Mouse (Mus musculus) heart, embryonic 16.5 days (tissue): ENCODE measurements around the gene Taf11. TPM values are rescaled to one million over a fixed set of nuclear protein-coding genes. Genes with fewer than 3 reads are reported as not detected.

Source experiments
- ATAC-seq: fragments of 200-750 bp; cut with Nextera tagmentation; replicated peaks from 2 replicates; pipeline ENCODE4 v1.8.0; 2017; ENCODE audit warnings: moderate number of reproducible peaks; ENCODE audit not compliant: insufficient read depth, low FRiP score; ENCODE audit errors: extremely low read depth
- H3K27ac ChIP-seq: fragments of 300-500 bp; sonication (generic); 2 replicates; pipeline ENCODE4 v1.5.1; 2014; ENCODE audit warnings: mild to moderate bottlenecking, low read length, control low read depth, moderate library complexity
- H3K27me3 ChIP-seq: fragments of 300-500 bp; sonication (generic); 2 replicates; pipeline ENCODE4 v1.6.1; 2014; ENCODE audit warnings: low read length, mixed read lengths; ENCODE audit not compliant: control insufficient read depth, insufficient read depth
- H3K36me3 ChIP-seq: fragments of 300-500 bp; sonication (generic); 2 replicates; pipeline ENCODE4 v1.6.1; 2014; ENCODE audit not compliant: control insufficient read depth, insufficient read depth
- H3K4me1 ChIP-seq: fragments of 300-500 bp; sonication (generic); 2 replicates; pipeline ENCODE4 v1.6.1; 2014; ENCODE audit warnings: low read length, mixed read lengths; ENCODE audit not compliant: control insufficient read depth, insufficient read depth
- H3K4me2 ChIP-seq: fragments of 300-500 bp; sonication (generic); 2 replicates; pipeline ENCODE4 v1.6.1; 2014; ENCODE audit warnings: low read depth, mild to moderate bottlenecking, control low read depth, low read length
- H3K4me3 ChIP-seq: fragments of 300-500 bp; sonication (generic); 2 replicates; pipeline ENCODE4 v1.5.1; 2014; ENCODE audit warnings: mild to moderate bottlenecking, control low read depth, low read length
- H3K9ac ChIP-seq: fragments of 300-500 bp; sonication (generic); 2 replicates; pipeline ENCODE4 v1.6.1; 2014; ENCODE audit warnings: low read length, control low read depth
- H3K9me3 ChIP-seq: fragments of 300-500 bp; sonication (generic); replicated peaks from 2 replicates; pipeline ENCODE4 v1.6.1; 2016; ENCODE audit warnings: low read length; ENCODE audit not compliant: control insufficient read depth
- WGBS: fragments of 180-500 bp; shearing (Covaris S2); extraction: QIAGEN DNeasy Blood & Tissue Kit; methylation state at CpG from one replicate; pipeline ENCODE4 v1.1.7; 2014; 5-methylcytosine and 5-hydroxymethylcytosine counted together
- polyA plus RNA-seq: library from polyadenylated mRNA; unstranded; fragments of >200 nt; fragmentation: Nextera tagmentation; extraction: Ambion mirVana; gene quantifications from 2 replicates; pipeline ENCODE4 v1.2.1, GENCODE M21; 2015

Gene Taf11
- polyA plus RNA-seq, 1 experiment from 2014 or later = 49.9 TPM

DNA sequence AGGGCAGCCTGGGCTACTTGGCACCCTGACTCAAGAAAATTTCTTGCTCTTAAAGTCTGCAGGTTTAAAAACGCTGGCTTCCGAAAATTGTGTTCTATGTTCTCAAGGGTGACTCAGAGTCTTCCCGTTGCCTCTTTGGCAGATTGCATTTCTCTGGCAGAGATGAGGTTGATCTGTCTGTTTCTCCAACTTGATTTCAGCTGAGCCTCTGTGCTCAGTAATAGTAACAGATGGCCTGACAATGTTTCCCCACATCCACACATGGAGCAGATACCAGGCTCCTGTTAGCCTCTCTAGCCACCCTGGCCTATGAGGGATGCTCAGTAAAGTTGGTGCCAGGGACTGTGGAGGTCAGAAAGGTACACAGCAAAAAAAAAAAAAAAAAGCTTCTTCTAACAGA is 37.8 kb downstream of the Taf11 start:
- Histone ChIP-seq H3K27ac (no peak overlapping the region), H3K9me3 (no peaks in the 10 kb centered on the region), H3K27me3 (no peaks in the 10 kb centered on the region), H3K36me3 (no peaks in the 10 kb centered on the region), H3K9ac (no peak overlapping the region), H3K4me3 (no peak overlapping the region), H3K4me1 (peaks cover 6% of the 10 kb centered on the region), H3K4me2 (no peak overlapping the region)
- WGBS = 91% methylated on average over 3 of the region's 3 CpGs
- ATAC-seq = no peak

DNA sequence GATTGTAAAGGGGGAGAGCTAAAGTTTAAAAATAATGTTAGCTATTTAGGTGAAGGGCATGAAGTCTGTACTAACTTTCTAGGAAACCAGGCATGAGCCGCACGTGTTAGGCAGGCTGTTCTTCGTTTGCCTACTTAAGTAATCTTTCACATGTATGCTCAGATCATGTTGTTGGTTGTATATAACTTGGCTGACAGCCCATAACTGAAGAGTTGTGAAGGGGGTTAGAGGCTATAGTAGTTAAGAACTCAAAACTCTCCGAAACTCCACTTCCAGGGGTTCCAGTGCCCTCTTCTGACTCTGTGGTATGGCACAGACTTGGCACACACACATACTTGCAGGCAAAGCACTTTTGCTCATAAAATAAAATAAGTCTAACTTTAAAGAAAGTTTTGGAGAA is 42.9 kb downstream of the Taf11 start:
- Histone ChIP-seq H3K9me3 (no peaks in the 10 kb centered on the region), H3K9ac (no peak overlapping the region), H3K27me3 (no peaks in the 10 kb centered on the region), H3K4me2 (no peak overlapping the region), H3K27ac (no peak overlapping the region), H3K4me1 (peaks cover 10% of the 10 kb centered on the region; the same call in 1 of the 2 replicates), H3K4me3 (no peak overlapping the region), H3K36me3 (no peaks in the 10 kb centered on the region)
- WGBS = 58% methylated on average over 4 of the region's 4 CpGs
- ATAC-seq = no peak

DNA sequence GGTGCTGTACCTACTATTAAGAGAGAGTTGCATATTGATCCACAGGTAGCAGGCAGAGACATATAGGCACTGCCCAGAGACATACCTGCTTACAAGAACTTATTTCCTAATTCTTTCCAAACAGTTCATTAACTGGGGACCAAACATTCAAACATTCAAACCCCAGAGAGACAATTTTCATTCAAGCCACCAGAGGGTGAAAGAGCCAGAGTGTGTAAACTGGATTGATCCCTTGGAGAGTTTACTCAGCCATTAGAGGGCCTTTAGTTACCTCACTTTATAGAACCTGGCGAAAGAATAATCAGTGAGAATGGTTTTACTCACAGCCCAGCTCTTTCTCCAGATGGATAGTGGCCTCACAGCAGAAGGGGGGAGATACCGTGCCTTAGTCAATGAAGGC is 44.2 kb downstream of the Taf11 start:
- Histone ChIP-seq H3K27ac (no peak overlapping the region), H3K4me2 (no peak overlapping the region), H3K36me3 (no peaks in the 10 kb centered on the region), H3K9ac (no peak overlapping the region), H3K4me3 (no peak overlapping the region), H3K4me1 (peaks cover 10% of the 10 kb centered on the region; the same call in 1 of the 2 replicates), H3K27me3 (no peaks in the 10 kb centered on the region), H3K9me3 (no peaks in the 10 kb centered on the region)
- WGBS = 81% methylated on average over 2 of the region's 2 CpGs
- ATAC-seq = no peak

DNA sequence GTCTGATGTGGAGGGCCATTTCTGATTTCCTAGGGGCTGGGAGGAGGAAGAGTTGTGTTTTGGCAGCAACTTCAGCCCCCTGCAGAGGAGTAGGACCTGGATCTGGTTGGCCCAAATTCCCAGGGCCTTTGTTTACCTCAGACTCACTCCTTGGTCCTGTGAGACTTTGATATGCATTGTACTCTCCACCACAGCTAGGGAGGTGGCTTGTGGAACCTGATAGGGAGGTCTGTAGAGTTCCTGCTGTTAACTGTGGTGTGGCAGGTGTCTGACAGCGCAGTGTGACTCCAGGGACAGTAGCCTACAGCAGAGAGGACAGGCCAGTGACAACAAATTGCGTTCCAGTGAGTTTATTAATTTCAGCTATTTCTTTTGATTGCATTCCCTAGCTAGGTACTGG is 50.5 kb downstream of the Taf11 start:
- no peak overlapping the region for H3K27ac ChIP-seq
- no peaks in the 10 kb centered on the region for H3K36me3 ChIP-seq
- no peak overlapping the region for H3K9ac ChIP-seq
- H3K27me3 ChIP-seq = no peaks in the 10 kb centered on the region
- H3K4me1 ChIP-seq = peaks cover 12% of the 10 kb centered on the region
- no peaks in the 10 kb centered on the region for H3K9me3 ChIP-seq
- no peak for ATAC-seq
- no peak overlapping the region for H3K4me2 ChIP-seq
- no peak overlapping the region for H3K4me3 ChIP-seq
- WGBS = 61% methylated on average over 2 of the region's 2 CpGs

- no peak overlapping the region; the same call in 1 of the 2 replicates for H3K27ac ChIP-seq
- ATAC-seq = no peak
Measured at GRCm38 (mm10) chr17:27857649-27858475, 51.8 kb downstream of the Taf11 start.

GRCm38 (mm10) chr17:27856798-27857648 is 52.6 kb downstream of the Taf11 start:
- Histone ChIP-seq H3K9me3 (no peaks in the 10 kb centered on the region), H3K36me3 (peaks cover 10% of the 10 kb centered on the region), H3K4me3 (peak overlapping the region; percentile 67), H3K9ac (peak overlapping the region; percentile 78), H3K27me3 (no peaks in the 10 kb centered on the region), H3K4me2 (peak overlapping the region; percentile 90), H3K27ac (peak overlapping the region; percentile 52), H3K4me1 (peaks cover 12% of the 10 kb centered on the region)
- WGBS = 1% methylated on average over 52 of the region's 52 CpGs
- ATAC-seq = peak; percentile 77

More at GRCm38 (mm10) chr17:27857649-27858475, 51.8 kb downstream of the Taf11 start:
- peaks cover 12% of the 10 kb centered on the region for H3K4me1 ChIP-seq
- peaks cover 3% of the 10 kb centered on the region; the same call in 1 of the 2 replicates for H3K36me3 ChIP-seq
- no peaks in the 10 kb centered on the region for H3K27me3 ChIP-seq
- H3K9me3 ChIP-seq = no peaks in the 10 kb centered on the region
- WGBS = 34% methylated on average over 11 of the region's 11 CpGs
- peak overlapping the region; percentile 90 for H3K4me2 ChIP-seq
- peak overlapping the region; percentile 67 for H3K4me3 ChIP-seq
- H3K9ac ChIP-seq = peak overlapping the region; percentile 78

- Histone ChIP-seq H3K36me3 (peaks cover 13% of the 10 kb centered on the region), H3K9me3 (no peaks in the 10 kb centered on the region), H3K4me2 (peak within 1 kb of the TSS; percentile 90), H3K4me1 (peaks cover 12% of the 10 kb centered on the region), H3K9ac (peak within 1 kb of the TSS; percentile 78), H3K4me3 (peak within 1 kb of the TSS; percentile 67), H3K27me3 (no peaks in the 10 kb centered on the region), H3K27ac (peak within 1 kb of the TSS; percentile 52)
- WGBS = under 1% methylated on average over 53 of the region's 54 CpGs
- peak; percentile 87 for ATAC-seq
Measured at GRCm38 (mm10) chr17:27856265-27856797, 53.3 kb downstream of the Taf11 start, which contains the start of gene Uhrf1bp1. Uhrf1bp1 (plus strand) TSS chr17:27856441.
